Mouse (Mus musculus) adrenal gland, adult 18-20 months (tissue): ENCODE data around the gene Il33. TPM values are rescaled to one million over a fixed set of nuclear protein-coding genes. Genes with fewer than 3 reads are reported as not detected.

Experiments used
- DNase-seq, 2 experiments: peaks; one replicate each; pipeline ENCODE4 v3.0.0; 2021 to 2022; ENCODE audit warnings: low spot score in 2 of 2
- total RNA-seq, 2 experiments: library from RNA; stranded (reverse); gene quantifications; 1 replicate in 1 of 2; 2 replicates in 1 of 2; pipeline ENCODE4 v1.2.3; 2021

Il33 gene
- total RNA-seq, 2 experiments from 2014 or later, result 15.4 to 15.5 TPM

DNA sequence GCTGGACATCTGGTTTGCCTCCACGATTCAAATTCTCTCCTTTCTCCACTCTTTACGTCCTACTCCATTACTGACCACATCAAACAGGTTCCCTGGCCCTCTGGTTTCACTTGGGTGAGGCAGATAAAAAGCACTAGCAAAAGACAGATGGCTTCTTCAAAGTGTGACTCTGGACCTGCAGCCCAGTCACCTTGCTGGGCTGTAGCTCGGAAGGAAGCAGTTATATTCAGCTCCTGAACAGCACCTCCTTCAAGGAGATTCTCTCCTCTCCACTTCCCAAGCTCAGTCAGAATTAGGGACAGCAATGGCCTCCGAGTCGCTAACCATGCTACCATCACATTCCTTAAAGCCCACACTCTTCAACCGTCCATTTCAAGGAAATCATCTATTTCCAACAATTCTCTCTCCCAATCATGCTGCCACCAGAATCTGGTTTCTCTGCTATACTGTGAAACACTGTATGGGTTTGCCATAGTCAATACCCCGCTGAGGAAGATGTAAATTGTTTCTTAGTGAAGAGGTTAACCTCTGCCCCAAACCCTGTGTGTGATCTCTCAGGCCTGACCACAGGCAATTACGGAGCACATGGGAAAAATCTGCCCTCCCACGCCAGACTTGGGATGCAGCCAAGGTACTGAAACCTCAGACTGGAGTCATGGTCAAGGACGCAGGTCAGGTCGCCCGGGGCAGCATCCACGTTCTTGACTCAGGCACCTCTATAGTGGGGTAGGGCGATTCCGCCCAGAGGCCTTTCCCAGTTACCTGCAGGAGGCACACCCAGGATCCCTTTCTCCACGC, 59.5 kb downstream of the Il33 start:
- DNase-seq, result peak; percentile 35 to 40

DNA sequence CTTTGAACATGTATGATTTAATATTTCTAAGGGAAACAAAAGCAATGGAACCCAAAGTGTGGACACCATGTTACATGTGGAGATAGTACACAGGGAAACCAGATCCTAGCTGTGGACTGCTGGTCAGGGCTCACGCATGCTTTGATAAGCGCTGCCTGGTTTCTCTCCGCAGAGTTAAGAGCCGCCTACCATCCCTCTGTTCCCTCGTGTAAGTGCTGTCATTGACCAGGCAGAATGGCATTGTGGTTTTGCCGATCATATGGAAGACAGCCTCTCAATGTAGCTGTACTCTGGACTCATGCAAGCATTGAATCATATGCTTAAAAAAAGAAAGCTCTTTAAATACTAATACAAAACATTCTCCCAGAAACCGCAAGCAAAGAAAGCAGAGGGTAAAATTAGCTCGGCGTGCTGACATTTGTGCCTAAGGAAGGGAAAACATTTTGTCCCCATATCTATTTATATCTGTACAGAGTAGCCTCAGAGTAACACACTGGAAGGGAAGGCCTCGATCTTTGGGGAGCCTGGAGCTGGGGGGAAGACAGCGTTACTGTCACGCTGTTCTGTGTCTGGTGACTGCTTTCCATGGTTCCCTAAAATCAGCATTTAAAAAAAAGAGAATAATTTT, 61.7 kb downstream of the Il33 start:
- no peak for DNase-seq

DNA sequence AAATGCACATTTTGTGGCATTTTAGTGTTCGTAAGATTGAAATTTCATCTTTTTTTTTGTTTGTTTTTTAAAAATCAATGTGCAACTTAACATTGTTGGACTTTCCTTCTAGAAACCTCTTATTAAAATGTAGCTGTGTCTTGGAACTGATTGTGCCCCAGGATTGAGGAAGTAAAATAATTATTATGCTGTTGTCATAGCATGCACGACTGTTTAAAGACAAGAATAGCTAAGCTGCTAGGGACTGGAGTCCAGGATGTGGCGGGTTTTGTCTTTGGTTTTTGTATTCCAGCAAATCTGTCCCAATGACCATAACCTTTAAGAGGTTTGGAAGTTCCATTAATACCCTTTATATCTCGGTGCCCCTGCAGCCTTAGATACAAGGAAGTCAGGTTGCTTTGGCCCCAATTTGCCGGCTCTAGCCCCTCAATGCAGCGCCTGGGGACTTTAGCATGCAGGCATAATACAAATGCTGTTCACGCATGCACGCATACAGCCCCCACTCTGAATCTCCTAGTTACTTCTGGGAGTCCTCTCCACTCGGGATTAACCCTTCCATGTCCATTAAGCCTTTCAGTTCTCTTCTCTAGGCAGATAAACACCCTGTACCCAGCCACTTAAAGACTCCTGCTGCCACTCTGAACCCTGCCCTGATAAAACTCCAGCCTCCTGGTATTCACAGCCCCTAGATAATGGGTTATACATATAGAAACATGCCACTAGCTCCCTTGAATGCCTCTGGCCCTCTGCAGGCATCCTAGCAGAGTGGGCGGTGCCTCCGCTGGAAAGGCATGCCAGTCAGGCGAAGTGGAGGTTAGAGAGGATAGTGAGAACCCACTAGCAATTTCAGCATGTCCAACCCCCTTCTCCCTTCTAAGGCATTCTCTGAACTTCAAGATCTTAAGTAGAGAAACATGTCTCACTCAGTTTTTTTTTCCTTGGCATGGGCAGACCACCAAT, 75.8 kb downstream of the Il33 start:
- DNase-seq, result no peak

DNA sequence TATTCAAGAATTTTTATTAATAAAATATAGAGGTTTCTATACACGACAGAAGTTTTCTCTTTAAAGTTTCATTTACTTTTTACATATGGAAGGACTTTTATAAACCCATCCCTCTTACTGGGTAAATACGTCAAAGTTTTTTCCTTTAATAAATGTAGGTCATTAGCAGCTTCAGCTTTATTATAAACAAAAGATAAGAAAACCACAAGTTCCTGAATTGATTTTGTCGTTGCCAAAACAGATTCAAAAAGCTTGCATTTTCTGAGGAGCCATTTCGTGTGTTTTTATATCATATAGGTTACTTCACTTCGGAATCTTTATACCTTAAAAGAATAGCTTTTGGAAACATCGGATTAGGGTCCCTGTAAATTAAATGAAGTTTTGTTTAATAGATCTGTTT, 76.6 kb downstream of the Il33 start:
- no peak for DNase-seq

DNA sequence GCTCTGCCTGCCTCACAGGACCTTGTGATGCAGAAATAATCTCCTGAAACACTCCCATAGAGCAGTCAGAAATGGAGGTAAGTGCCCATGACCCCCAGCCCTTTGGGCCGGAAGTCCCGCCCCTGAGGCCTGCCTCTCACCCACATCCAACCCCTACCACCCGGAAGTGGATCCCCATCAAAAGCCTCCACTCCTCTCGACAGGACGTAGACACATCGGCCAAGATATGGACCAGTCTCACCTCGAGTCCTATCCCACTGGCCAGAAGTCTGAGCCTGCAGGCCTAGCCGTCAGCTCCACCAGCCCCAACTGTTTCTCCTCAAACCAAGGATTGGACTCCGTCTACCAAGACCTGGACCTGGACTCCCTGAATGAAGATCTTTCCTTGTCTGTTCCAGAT, 78.7 kb downstream of the Il33 start, which contains the start of gene Trpd52l3:
Trpd52l3 (plus strand) TSS at position 170 of the 400 bp plus-strand sequence.
- no peak for DNase-seq

DNA sequence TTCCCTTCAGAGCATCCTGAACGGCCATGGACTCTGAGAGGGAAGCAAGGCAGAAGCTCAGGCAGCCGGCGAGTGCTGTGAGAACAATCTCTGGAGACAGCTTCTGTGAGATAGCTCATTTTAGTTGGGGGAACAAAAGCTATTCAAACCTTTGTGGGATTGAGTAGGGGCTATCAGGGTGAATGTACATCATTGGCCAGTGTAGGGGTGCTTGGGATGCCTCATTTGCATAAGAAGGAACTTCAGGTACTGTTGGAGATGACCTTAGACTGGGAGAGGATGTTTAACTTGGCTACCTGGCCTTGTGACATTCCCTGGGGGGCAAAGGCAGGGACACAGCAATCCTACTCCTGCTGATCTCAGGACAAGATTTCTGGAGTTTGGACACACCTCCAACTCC, 81.5 kb downstream of the Il33 start:
- no peak for DNase-seq

Other genes with a start within 250 kb of the Il33 start
- gene Mlana, start 227.3 kb upstream of the Il33 start, total RNA-seq, result not detected
- 10 to 100 TPM; 15.6 to 16.5 TPM for gene 9930021J03Rik, start 119.1 kb upstream of the Il33 start, total RNA-seq
- gene Ranbp6, start 112.1 kb upstream of the Il33 start, total RNA-seq, result 10 to 100 TPM; 17.1 to 17.6 TPM
- not detected for gene Trpd52l3, start 78.7 kb downstream of the Il33 start, total RNA-seq
- gene Uhrf2, start 105.4 kb downstream of the Il33 start, total RNA-seq, result 10 to 100 TPM; 31.7 to 39.0 TPM